Mouse (Mus musculus) kidney, adult 8-10 months (tissue): ENCODE measurements at regions not wholly inside any gene's neighbourhood (a gene's known extent, or its start where the extent isn't known, plus 50 kb on each side); places are given as distances from the start of the nearest gene placed in this dataset.
A peak's percentile ranks its signal among the peaks of the same experiment; 100 is the strongest.
"Not testable (repeated sequence)": the region's sequence is repeated elsewhere in the genome, so short reads cannot be mapped to it uniquely, and the experiment has no call there.

Experiments
- DNase-seq, 2 experiments: peaks; one replicate each; pipeline ENCODE4 v3.0.0; 2022

DNA sequence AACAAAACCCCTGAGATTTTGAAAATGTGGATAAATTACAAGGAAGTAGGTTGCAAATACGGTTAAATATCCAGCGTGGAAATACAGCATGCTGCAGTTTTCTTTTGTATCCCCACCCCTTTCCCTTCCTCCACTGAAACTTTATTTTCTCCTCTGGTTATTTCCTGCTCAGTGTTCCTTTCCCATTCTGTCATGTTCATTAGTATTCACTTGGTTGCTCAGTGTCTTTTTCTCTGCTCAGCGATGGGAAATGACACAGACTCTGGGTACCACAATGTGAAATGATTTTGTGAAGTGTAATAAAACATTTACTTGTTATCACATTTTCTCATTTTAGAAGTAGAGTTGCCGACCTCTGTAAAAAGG is 169.6 kb upstream of the Col8a1 start:
- DNase-seq, result no peak

DNA sequence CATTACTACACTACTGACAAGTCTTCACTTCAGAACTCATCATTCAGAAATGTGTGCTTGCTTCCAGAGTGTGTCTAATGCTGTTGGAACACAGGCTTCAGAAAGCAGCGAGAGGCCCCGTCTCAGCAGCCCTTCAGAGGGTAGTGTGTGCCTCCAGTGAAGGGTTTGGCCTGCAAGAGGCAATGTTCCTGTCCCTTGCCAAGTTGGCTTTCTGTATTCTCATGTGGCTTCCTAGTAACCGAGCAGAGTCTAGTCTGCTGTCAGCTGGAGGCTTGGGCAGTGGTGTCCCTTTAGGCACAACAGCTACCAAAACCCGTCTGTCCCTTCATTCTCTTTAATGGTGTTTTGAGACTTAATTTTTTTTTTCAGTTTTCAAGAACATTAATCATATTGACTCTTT is 173.3 kb upstream of the Col8a1 start:
- DNase-seq, result no peak

DNA sequence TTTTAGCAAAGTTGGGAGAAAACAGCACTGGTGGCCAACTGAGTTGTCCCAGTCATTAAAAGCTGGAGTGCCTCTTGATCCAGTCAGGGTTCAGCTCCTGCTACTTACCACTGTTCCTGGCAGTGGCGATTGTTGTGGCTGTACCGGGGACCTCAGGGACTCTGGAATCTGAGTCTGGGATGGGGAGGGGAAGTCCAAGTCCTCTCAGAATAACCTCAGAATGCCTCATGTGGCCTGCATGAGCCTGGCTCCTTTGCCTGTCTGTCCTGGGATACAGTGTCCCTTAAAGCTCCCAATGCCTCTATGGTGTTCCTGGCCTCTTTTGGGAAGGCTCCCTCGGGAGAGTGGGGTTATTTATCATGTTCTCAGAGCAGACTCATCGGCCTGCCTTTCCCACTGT is 173.8 kb upstream of the Col8a1 start:
- peak in 1 of 2 experiments; percentile 17 for DNase-seq

DNA sequence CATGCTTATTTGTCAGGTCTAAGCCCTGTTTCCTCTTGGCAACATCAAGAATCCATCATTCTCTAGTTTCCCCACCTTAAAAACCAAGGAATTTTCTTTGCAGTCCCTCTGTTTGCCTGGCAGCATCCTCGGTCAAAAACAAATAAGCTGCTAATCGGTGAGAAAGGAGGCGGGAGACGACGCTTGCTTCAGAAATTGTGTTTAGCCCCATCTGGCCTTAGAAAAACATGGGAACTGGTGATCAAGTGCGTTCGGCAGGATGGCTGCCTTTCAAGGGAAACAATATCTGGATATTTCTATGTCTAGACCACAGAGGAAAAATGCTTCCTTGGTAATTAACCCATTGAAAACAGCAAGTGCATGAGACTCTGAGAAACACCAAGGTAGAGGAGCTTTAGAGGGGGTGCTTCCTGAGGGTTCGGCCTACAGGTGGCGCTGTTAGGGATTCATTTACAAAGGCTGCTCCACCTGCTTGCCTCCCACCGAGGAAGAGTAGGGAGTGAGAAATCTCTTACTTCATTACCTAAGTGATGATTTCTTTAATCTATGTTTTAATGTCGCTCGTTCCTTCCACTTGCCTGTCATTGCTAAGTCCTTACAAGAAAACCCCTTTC is 174.7 kb upstream of the Col8a1 start:
- no peak for DNase-seq

DNA sequence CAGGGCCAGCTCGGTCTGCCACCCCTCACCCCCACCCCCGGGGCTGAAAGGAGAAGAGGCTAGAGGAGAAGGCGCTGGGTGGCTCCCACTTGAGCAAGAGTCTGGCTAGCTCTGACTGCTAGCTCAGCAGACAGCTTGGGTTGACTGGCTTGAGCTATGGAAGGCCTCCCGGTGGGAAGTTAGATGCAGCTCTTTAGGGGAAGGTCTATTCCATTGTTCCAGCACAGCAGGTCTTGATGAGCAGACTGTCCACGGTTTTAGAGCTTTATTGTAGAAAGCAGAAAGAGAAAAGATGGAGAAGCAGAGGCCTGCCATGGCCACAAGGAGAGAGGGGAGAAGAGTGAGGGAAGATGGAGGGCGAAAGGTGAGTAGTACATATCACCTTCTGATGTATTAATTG is 190.9 kb upstream of the Col8a1 start:
- DNase-seq, result no peak

DNA sequence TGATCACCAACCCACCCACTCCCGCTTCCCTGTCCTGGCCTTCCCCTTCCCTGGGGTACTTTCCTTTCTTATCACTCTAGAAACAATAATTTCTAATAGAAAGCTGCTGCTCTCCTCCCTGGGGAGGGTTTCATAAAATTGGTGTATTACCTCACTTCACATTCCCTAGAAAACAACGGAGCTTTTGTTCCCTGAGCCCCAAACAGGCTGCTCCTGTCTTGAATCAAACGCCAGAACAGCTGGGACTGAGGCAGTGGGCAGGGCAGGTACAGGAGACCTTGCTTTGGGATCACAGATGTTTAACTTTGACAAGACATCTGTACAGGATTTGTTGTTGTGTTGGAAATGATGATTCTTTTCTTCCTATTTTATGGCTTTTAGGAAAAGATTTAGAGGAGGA is 192.8 kb upstream of the Col8a1 start:
- DNase-seq, result no peak

DNA sequence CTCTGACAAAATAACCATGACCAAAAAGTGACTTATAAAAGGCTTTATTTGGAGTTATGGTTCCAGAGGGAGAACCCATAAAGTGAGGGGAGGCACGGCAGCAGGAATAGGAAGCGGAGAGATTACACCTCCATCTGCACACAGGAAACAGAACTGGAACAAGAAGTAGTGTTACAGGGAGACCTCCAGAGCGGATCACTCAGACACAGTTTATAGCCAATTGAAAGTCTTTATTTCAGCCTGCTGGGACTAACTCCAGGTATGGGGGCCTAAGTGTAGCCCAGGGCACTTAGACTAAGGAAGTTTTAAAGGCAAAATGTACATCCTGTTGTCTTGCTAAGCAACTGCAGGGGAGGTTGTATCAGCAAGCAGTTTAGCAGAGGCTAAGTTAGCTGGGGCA is 195.1 kb upstream of the Col8a1 start:
- DNase-seq, result no peak

DNA sequence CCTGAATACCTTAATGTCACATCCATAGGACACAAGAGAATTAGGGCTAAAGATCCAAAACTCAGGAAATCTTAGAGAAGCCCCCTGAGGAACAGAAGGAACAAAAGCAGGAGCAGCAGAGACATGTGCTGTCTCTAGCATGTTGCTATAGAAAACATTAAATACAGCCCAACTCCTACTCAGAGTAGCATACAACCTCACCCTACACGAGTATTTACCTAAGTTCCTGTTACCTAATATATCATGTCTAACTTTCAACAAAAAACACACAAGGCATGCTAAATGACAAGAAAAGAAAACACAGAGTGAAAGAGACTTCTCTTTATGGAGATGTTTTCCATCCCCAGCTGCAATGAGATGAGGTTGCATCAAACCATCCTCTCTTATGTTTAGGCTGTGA is 216.4 kb upstream of the Col8a1 start:
- no peak for DNase-seq

DNA sequence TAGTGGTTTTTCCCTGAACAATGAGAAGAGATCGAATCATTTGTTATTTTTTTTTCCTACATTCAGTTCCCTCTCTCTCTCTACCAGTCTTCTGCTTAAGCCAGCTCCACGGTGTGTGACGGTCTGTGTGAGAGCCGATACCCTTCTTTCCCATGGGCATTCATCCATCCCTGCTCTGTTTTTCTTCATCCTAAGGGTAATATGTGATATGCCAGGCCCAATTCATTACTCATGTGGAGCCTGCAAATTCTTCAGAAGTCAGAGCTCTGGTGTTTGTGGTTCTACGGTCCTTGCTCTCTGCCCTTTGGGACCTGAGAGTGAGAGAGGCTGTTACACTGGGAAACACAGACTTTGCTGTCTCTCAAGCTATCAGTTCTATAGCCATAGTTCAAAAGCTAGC is 229.6 kb upstream of the Col8a1 start:
- no peak for DNase-seq

DNA sequence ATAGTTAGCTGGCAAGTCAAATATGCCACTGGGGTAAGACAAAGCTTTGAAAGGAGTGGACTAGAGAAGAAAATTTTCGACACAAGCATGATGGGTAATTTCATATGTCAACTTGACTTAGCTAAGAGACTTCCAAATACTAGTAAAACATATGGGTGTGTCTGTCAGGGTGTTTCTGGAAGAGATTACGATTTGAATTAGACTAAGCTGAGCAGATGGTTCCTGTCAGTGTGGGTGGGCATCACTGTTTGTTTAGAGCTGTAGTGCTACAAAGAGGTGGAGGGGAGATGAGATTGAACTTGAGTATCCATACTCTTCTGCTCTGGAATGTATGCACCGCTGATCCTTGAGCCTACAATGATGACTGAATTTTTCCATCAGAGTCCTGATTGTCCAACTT is 251.2 kb upstream of the Col8a1 start:
- no peak for DNase-seq

DNA sequence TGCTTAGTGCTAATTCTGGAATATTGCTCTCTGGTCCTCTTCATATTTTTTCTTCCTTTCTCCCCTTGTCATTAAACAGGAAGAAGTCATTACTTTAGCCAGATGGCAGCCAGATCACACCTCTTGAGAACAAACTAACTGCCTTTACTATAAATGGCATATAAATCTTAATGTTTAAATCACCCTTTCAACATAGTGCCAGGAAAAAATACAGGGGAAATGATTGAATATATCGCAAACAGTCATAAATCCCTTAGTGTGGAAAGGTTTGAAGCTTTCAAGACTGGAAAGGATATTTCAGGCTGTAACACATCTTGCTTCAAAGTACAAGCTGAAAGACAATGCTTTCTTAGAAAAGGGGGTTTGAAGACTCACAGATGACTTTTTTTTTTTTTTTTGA is 259.0 kb upstream of the Col8a1 start:
- DNase-seq, result no peak

DNA sequence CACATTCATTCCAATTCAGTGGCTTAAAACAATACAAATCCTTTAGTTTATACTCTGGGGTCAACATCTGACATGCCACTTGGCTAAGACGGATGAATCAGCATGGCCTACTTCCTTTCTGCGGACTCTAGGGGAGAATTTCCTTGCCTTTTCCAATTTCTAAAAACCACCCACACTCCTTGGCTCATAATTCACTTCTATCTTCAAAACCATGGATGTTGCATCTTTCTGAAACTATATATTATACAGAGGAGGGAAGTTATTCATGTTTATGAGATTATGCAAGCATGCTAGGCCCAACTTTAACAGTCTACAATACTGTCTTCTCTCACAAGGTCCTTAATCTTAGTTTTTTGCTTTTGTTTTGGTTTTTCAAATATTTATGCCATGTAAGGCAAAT is 273.0 kb upstream of the Col8a1 start:
- DNase-seq, result no peak

DNA sequence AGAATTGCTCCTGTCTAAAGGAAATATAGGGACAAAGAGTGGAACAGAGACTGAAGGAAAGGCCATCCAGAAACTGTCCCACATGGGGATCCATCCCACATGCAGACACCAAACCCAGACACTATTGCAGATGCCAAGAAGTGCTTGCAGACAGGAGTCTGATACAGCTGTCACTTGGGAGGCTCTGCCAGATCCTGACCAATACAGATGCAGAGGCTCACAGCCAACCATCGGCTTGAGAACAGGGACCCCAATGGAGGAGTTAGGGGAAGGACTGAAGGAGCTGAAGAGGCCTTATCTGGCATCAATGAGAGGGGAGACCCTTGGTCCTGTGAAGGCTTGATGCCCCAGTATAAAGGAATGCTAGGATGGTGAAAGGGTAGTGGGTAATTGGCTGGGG is 274.0 kb upstream of the Col8a1 start:
- not testable (repeated sequence) for DNase-seq

DNA sequence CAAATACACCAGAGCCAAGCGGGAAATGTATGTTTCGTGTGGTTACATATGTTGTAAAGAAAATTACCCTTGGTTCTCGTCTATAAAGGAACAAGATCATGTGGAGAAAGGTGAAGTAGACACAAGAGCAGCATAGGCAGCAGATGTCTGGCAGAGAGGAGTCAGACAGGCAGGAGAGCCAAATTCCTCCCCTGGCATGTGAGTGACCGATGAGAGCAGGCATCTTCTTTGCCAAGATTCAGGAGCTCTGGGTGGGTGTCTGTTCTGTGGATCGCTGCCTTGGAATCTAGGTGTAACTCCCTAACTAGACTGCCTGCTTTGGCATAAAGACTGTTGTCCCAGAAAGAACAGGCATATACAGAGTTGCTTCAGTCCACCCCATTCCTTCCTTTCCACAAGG is 275.1 kb upstream of the Col8a1 start:
- no peak for DNase-seq

DNA sequence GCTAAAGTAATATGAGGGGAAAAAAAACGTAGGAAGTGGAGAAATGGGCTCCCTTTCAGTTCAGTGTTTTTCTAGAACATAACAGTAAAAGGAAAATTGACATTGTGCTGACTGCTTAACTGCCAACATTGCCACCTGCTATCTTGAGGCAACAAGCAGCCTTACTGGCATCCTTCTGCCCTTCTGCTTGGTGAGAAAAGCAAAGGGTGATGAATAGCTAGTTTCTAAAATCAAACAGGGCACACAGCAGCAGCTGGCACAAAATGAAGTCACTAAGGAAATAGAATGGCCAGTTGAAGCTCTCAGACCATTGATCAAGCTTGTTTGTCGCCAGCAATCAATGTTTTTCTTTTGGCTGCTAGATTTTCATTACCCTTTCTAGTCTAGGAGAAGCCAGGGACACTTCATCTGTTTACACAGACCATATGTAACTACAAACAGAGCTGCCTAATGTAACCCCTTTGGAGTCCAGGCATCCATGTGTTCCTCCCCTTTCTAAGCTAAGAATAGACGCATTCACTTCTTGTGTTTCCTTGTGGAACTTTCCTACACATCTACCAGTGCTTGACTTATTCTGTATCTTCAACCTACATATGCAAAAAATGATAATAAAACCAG is 314.2 kb upstream of the Col8a1 start:
- DNase-seq, result no peak

DNA sequence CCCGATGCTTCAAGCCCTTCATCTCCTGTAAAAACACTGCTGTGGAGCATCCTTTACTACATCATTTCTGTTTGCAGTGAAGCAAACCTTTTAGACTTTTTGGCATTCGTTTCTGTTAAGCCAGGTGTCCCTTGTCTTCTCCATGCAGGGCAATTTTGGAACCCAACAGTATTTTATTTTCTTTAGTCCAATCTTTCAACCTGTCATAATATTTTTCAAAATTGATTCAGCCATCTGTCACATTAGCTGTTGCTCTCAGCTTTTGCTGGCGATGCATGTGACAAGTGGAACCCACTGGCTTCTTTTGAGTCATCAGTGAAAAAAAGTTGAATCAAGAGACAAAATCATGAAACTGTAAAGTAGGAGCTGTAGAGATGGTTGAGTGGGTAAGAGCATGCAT is 317.9 kb upstream of the Col8a1 start:
- no peak for DNase-seq

DNA sequence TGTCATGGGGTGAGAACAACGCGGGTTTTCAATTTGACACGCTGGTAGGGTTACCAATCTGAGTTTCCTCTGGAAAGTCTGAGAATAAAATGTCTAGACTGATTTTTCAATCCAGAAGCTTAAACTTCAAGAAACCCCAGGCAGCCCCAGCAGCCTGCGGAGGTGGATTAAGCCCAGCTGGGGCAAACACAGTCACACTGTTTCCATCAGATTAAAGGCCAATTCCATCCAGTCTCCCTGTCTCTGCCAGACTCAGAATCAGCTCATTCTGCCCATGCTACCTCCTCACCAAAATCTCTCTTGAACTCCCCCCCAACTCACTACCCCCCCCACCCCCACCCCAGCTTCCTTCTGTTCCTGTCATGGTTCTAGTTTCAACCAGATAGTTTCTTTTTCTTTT is 307.9 kb upstream of the Dcbld2 start:
- DNase-seq, result no peak

DNA sequence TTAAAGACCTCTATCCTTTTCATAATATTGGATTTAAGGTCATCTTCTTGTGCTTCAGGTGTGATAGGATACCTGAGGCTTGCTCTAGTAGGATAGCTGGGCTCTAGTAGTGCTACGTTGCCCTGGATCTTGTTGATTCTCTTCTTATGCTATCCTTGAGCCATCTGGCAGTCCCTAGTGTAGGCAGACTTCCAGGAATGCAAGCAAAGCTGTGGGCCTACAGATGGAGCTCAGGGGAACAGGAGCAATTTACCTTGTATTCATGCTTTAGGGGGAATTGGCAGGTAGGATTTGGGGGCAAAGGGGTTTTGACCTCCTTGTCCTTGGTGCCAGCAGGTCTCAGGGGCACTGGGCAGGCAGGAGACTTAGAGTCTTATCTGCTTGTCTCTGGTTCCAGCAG is 297.8 kb upstream of the Dcbld2 start:
- no peak for DNase-seq

DNA sequence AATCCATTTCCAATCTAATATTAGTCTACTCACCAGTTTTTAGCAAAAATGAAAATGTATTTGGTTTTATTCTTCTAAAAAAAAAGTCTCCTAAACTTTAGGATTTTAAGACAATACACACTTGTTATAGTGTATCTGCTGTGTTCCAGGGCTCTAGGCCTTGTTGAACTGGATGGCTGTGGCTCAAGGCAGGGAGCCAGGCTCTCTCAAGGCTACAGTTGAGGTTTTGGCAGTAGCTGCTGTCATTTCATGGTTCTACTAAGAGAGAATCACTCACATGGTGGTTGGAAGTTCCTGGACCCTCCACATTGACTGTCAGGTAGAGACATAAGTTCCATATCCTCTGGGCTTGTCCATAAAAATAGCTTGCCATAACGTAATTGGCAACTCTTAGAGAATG is 282.2 kb upstream of the Dcbld2 start:
- DNase-seq, result no peak

DNA sequence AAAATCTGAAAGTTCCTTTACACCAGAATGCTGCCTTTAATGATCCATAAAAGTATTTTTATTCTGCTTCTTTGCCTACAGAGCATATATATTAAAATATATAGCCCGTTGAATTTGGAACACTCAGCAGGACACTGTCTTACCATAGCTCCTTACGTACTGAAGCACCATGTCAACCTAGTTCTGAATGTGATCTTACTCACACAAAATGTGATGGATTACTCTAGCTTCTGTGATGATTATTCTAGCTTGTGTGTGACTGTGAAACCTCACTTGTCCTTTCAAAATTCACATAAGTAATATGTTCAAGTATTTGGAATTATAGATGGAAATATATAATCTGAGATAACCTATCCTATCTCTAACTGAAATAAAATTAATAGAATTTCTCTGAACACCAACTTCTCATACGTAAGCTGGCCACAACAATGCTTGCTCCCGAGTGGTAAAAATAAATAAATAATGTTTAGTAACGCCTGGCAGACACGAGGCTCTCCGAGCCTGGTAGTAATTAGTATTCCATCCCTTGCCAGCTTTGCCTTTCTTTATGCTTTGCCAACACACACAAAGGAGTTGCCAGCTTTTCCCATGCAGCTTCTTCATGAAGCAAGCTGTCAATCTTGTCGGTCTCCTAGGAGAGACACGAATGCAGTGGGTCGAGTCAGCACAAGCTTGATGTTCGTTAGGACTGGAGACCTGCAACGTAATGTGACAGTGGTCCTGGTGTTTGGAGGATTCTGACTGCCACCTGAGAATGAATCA is 271.9 kb upstream of the Dcbld2 start:
- peak in 1 of 2 experiments; percentile 2 for DNase-seq

DNA sequence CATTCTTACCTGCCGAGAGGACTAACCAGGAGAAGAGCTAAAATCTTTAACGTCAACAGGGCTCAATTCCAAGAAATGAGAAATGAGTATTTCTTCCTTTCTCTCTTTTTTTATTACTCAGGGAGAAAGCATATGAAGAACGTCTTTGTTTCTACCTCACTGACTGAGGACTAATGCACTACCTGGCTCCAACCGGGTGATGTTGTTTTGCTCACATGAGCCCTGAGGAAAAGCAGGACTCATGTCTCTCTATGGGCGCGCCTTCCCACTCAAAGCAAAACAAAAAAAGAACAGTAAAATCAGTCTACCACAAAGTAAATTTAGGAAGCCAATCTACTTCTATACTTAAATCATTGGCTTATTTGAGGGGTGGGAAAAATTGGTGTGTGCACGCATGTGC is 271.3 kb upstream of the Dcbld2 start:
- no peak for DNase-seq

DNA sequence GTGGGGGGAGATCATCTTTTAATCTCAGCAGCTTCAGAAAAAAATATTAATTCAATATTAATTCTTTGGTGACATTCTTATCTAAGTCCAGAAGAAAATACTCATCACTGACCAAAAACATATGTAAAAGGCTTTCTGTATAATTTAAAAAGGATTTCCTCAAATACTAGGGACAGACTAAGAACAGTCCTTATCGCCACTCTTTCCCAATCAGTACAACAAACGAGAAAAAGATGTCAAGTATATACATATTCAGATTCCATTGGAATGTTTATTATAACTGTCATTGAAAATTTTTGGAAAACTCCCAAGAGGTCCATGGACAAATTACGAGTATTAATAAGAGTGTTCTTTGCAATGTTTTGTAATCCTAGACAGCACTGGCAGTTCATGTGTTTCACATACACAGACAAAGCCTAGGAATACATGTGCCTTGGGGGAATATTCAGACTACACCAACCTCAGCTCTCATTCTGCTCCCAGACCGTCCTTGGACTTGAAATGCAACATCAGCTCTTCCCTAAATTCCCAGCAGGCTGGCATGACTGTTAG is 270.4 kb upstream of the Dcbld2 start:
- DNase-seq, result no peak

DNA sequence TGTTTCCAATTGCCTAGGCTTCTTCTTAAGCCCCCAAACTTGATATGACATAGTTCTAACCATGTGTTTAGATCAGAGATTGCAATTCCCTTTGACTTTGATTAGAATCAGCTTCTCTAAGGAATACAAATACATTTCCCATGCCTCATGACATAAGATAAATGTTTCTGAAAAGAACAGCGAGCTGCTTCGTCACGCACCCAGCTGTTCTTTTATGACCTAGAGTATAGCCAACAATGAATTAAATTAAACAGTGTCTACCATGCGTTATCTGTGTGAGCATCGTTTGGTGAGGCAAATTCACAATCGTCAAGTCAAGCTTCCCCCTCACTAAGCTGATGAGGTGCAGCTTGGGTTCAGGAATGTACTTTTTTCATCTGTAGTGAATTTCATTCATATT is 261.8 kb upstream of the Dcbld2 start:
- no peak for DNase-seq

DNA sequence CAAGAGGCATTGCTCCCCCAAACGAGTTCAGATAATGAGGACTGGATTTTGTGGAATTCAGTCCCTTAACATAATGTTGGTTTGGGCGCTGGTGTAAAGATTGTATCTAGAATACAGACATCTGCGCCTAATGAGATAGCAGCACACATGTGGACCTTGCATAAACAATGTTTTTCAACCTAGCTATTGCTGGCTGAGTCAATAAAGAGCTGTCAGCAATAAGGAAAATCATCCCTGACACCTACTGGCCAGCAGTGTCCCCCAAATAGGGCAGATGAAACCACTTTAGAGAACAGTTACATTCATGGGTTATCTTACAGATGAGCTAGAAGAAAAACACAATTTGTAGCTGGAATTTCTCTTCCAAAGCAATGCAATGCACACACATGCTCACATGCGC is 252.7 kb upstream of the Dcbld2 start:
- no peak for DNase-seq
